Mouse (Mus musculus) intestine, embryonic 15.5 days (tissue): ENCODE data around the gene Grhl1. TPM values are rescaled to one million over a fixed set of nuclear protein-coding genes. Genes with fewer than 3 reads are reported as not detected.
"Not testable (repeated sequence)": the region's sequence is repeated elsewhere in the genome, so short reads cannot be mapped to it uniquely, and the experiment has no call there.

Source experiments
- ATAC-seq: fragments of 200-750 bp; cut with Nextera tagmentation; 2 replicates; pipeline ENCODE4 v1.8.0; 2017; ENCODE audit warnings: moderate TSS enrichment, moderate library complexity
- H3K27ac ChIP-seq: fragments of 300-500 bp; sonication (generic); 2 replicates; pipeline ENCODE4 v1.5.1; 2015; ENCODE audit warnings: mild to moderate bottlenecking, inconsistent platforms
- H3K27me3 ChIP-seq: fragments of 300-500 bp; sonication (generic); replicated peaks from 2 replicates; pipeline ENCODE4 v1.6.1; 2015; ENCODE audit warnings: inconsistent platforms
- H3K36me3 ChIP-seq: fragments of 300-500 bp; sonication (generic); 2 replicates; pipeline ENCODE4 v1.6.1; 2015; ENCODE audit warnings: inconsistent platforms
- H3K4me1 ChIP-seq: fragments of 300-500 bp; sonication (generic); replicated peaks from 2 replicates; pipeline ENCODE4 v1.6.1; 2015; ENCODE audit warnings: inconsistent platforms
- H3K4me2 ChIP-seq: fragments of 300-500 bp; sonication (generic); replicated peaks from 2 replicates; pipeline ENCODE4 v1.6.1; 2015; ENCODE audit warnings: mild to moderate bottlenecking, inconsistent platforms
- H3K4me3 ChIP-seq: fragments of 300-500 bp; sonication (generic); replicated peaks from 2 replicates; pipeline ENCODE4 v1.5.1; 2015; ENCODE audit warnings: inconsistent platforms
- H3K9ac ChIP-seq: fragments of 300-500 bp; sonication (generic); 2 replicates; pipeline ENCODE4 v1.6.1; 2015; ENCODE audit warnings: inconsistent platforms
- H3K9me3 ChIP-seq: fragments of 300-500 bp; sonication (generic); 2 replicates; pipeline ENCODE4 v1.6.1; 2016; ENCODE audit warnings: inconsistent platforms
- WGBS: fragments of 180-500 bp; shearing (Covaris S2); methylation state at CpG from one replicate; pipeline ENCODE4 v1.1.7; 2015; 5-methylcytosine and 5-hydroxymethylcytosine counted together
- polyA plus RNA-seq: library from polyadenylated mRNA; unstranded; fragments of >200 nt; fragmentation: Nextera tagmentation; extraction: Ambion mirVana; gene quantifications from 2 replicates; pipeline ENCODE4 v1.2.1, GENCODE M21; 2015

The Grhl1 gene
- polyA plus RNA-seq, 1 experiment from 2014 or later: 0.83 TPM

- ATAC-seq: peak; percentile 60; the same call in 1 of the 2 replicates
- Histone ChIP-seq H3K9ac (no peak overlapping the region), H3K4me3 (no peak overlapping the region), H3K9me3 (no peaks in the 10 kb centered on the region), H3K36me3 (no peaks in the 10 kb centered on the region), H3K27me3 (no peaks in the 10 kb centered on the region), H3K27ac (no peak overlapping the region), H3K4me2 (no peak overlapping the region), H3K4me1 (no peaks in the 10 kb centered on the region)
- WGBS: 75% methylated on average over 1 of the region's 1 CpGs
Measured at GRCm38 (mm10) chr12:24630220-24630619, 58.1 kb downstream of the Grhl1 start.

DNA sequence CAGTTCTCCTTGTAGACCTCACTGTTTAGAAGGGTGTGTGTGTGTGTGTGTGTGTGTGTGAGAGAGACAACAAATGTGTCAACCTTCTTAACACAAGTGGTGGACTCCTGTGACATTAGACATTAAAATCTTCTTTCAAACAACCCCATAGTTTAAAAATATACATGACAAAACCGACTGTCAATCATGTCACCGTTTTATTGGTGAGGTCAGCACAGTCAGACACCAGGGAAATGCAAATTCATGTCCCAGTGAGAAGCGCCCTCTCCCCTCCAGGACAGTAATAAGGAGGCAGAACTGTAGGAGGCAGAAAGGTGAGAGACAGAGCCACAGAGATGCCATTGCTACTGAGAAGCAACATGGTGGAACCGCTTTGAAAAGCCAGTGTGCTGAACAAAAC is 60.3 kb downstream of the Grhl1 start:
- no peaks in the 10 kb centered on the region for H3K9me3 ChIP-seq
- H3K27me3 ChIP-seq: no peaks in the 10 kb centered on the region
- WGBS: 69% methylated on average over 4 of the region's 4 CpGs
- no peak overlapping the region for H3K27ac ChIP-seq
- no peaks in the 10 kb centered on the region for H3K4me1 ChIP-seq
- no peaks in the 10 kb centered on the region for H3K36me3 ChIP-seq
- no peak overlapping the region for H3K4me2 ChIP-seq
- no peak overlapping the region for H3K9ac ChIP-seq
- no peak overlapping the region for H3K4me3 ChIP-seq
- no peak for ATAC-seq

DNA sequence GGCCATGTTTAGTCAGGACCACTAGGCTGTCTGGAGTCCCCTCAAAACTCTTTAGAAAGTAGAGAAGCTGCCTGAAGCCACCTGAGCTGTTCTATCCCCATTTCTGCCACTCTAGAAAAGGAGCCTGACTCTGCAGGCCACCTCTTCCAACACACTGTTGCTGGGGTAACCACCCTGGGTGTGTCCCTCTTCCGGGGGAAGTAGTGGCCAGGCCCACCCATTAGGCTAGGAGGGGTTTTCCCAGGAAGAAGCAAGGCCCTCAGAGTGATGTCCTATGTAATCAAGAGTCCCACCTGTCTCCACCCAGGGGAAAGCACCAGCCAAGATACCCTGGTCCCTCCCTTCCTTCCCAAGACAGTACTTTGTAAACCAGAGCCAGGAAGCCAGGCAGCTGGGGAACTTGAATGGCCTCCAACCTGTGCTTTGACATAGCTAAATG is 61.7 kb downstream of the Grhl1 start:
- H3K4me3 ChIP-seq: no peak overlapping the region

DNA sequence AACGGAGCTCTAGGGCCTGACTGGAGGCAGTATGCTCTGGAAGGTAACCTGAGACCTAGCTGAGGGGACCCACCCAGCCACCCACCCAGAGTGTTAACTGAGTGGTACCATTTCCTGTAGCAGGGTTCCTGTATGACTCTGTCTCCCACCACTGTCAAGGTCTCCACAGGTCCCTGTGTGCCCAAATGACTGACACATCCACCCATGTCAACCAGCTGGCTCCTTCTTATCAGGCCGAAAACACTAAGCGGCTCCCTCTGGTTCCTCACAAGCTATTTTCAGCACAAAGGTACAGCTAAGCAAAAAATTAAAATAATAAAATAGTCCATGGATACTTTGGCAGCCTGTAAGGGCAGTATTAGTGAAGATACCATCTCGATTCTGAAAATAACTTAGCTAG is 62.1 kb downstream of the Grhl1 start:
- WGBS: 76% methylated on average over 4 of the region's 4 CpGs
- no peak for ATAC-seq
- H3K4me3 ChIP-seq: no peak overlapping the region
- no peaks in the 10 kb centered on the region for H3K9me3 ChIP-seq
- no peaks in the 10 kb centered on the region for H3K36me3 ChIP-seq
- no peaks in the 10 kb centered on the region for H3K27me3 ChIP-seq
- no peaks in the 10 kb centered on the region for H3K4me1 ChIP-seq
- H3K4me2 ChIP-seq: no peak overlapping the region
- H3K9ac ChIP-seq: no peak overlapping the region
- no peak overlapping the region for H3K27ac ChIP-seq

More for the DNA sequence above, 61.7 kb downstream of the Grhl1 start:
- Histone ChIP-seq H3K9ac (no peak overlapping the region), H3K4me1 (no peaks in the 10 kb centered on the region), H3K4me2 (no peak overlapping the region), H3K9me3 (no peaks in the 10 kb centered on the region), H3K36me3 (no peaks in the 10 kb centered on the region), H3K27ac (no peak overlapping the region), H3K27me3 (no peaks in the 10 kb centered on the region)
- WGBS: 62% methylated on average over 1 of the region's 1 CpGs
- no peak for ATAC-seq

DNA sequence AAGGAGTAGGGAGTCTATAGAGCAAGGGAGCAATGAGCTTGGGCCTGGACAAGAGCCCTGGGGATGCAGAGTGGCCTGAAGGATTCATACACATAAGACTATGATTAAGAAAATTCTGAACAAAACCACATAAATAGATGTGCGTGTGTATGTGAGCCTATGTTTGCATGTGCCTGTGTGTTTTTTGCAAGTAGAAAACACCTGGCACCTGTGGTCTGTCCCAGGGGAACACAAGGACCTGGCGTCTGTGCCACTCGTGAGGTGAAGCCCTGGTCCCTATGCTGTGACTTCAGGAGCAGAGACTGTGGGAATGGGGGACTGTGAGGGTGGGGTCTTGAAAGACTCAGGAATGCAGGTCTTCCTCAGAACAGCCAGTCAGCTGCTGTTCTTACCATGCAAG is 62.6 kb downstream of the Grhl1 start:
- Histone ChIP-seq H3K4me2 (no peak overlapping the region), H3K27me3 (no peaks in the 10 kb centered on the region), H3K27ac (no peak overlapping the region), H3K4me3 (no peak overlapping the region), H3K9me3 (no peaks in the 10 kb centered on the region), H3K4me1 (no peaks in the 10 kb centered on the region), H3K36me3 (no peaks in the 10 kb centered on the region), H3K9ac (no peak overlapping the region)
- WGBS: 89% methylated on average over 3 of the region's 3 CpGs
- no peak for ATAC-seq

- not testable (repeated sequence) for H3K4me1 ChIP-seq, H3K36me3 ChIP-seq, H3K4me2 ChIP-seq, ATAC-seq, H3K27me3 ChIP-seq, H3K9me3 ChIP-seq, H3K9ac ChIP-seq, H3K27ac ChIP-seq, H3K4me3 ChIP-seq
- WGBS: 96% methylated on average over 10 of the region's 10 CpGs
Measured at GRCm38 (mm10) chr12:24638787-24639186, 66.7 kb downstream of the Grhl1 start.

GRCm38 (mm10) chr12:24642370-24642802 is 70.3 kb downstream of the Grhl1 start:
- WGBS: 75% methylated on average over 4 of the region's 4 CpGs
- Histone ChIP-seq H3K9ac (no peak overlapping the region), H3K4me3 (no peak overlapping the region), H3K36me3 (no peaks in the 10 kb centered on the region), H3K9me3 (no peaks in the 10 kb centered on the region), H3K27ac (no peak overlapping the region), H3K4me1 (no peaks in the 10 kb centered on the region), H3K4me2 (no peak overlapping the region), H3K27me3 (no peaks in the 10 kb centered on the region)
- no peak for ATAC-seq

DNA sequence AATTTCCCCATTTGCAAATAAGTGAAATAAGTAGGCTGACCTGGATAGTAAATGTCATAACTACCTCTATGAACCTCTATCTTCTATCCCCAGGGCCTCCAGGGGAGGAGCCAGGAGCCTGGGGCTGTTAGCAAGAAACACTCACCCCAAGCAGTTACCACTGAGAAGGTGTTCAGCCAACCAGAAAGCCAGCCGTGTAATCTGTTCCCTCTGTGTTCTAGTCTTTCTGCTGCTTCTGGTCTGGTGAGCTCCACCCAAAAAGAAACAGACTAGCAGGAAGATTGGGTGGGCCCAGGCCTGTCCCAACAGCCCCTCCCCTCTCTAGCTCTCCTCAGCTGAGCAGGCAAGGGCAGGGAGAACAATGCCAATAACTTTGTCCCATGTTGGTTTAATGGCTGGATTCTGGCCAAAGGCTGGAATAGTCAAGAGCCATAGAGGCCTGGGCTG is 72.1 kb downstream of the Grhl1 start:
- Histone ChIP-seq H3K9ac (no peak overlapping the region), H3K36me3 (no peaks in the 10 kb centered on the region), H3K4me2 (no peak overlapping the region), H3K27me3 (no peaks in the 10 kb centered on the region), H3K9me3 (no peaks in the 10 kb centered on the region), H3K4me1 (no peaks in the 10 kb centered on the region), H3K4me3 (no peak overlapping the region), H3K27ac (no peak overlapping the region)
- 48% methylated on average over 1 of the region's 1 CpGs for WGBS
- peak; percentile 38; the same call in 1 of the 2 replicates for ATAC-seq

DNA sequence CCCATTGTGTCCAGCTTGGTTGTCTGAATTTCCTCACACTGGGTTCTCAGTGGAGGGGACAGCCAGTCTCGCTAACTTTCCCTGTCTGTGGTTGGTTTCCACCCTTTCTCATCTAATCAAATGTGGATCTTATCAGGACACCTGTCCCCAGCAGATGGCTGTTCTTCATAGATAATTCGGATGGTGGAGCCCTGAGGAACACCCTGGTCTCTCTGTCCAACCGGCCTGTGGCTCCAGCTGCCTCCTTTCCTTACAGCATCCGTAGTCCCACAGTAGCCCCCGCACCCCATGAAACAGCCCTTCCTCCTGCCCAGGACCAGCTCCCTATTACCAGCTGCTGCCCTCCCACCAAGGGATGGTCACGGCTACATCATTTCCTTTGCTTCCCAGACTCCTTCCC is 73.8 kb downstream of the Grhl1 start:
- no peak overlapping the region for H3K4me2 ChIP-seq
- H3K9me3 ChIP-seq: no peaks in the 10 kb centered on the region
- H3K4me3 ChIP-seq: no peak overlapping the region
- no peak overlapping the region for H3K27ac ChIP-seq
- peaks cover 7% of the 10 kb centered on the region; the same call in 1 of the 2 replicates for H3K4me1 ChIP-seq
- no peaks in the 10 kb centered on the region for H3K27me3 ChIP-seq
- no peaks in the 10 kb centered on the region for H3K36me3 ChIP-seq
- no peak overlapping the region for H3K9ac ChIP-seq
- 74% methylated on average over 6 of the region's 6 CpGs for WGBS
- no peak for ATAC-seq

DNA sequence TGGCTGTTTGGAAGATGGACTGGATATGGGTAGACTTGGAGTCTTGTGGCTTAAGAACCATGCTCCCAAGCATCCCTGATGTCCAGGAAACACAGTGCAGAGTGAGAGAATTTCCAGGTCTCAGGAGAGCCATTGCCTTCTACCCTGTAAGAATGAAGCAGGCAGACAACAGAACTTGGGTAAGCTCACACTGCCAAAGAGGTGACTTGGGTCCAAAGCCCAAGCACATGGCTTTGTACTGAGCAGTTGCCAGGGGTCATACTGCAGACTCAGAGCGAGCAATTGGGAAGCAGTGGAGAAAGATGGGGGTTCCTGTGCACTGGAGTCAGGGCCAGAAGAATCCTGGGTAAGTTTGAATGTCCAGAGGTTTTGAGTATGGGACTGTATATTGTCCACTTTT is 76.0 kb downstream of the Grhl1 start:
- WGBS: 77% methylated on average over 1 of the region's 1 CpGs
- Histone ChIP-seq H3K36me3 (no peaks in the 10 kb centered on the region), H3K4me2 (no peak overlapping the region), H3K9me3 (no peaks in the 10 kb centered on the region), H3K27me3 (no peaks in the 10 kb centered on the region), H3K9ac (no peak overlapping the region), H3K27ac (no peak overlapping the region), H3K4me3 (no peak overlapping the region), H3K4me1 (peaks cover 15% of the 10 kb centered on the region; the same call in 1 of the 2 replicates)
- no peak for ATAC-seq

DNA sequence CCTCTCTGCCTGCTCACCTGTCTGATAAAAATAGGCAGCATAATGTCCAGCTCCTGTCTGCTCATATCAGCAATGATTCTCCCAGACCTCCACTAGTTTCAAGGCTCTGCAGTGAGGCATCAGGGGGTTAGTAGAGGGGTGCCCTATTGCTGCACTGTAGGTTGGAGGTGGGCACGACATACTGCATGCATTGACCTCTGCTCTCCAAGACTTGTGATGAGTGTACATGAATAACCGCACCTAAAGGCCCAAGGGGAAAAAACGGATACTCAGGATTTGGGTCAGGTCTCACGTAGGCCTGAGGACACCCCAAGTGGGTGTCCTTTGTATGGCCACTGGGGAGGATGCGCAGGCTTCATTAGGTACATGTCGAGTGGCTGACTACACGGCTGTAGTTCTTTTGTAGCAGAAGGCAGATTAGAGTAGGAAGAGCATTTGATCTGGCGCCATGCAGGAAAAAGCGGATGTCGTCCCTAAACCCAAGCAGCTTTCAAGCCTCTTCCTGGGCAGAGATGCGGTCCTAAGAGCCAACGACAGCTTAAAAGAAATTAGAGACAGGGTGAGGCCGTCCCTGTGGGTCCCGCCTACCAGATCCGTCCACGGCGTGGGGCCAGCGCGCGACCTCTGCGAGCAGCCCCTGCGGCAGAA is 78.5 kb downstream of the Grhl1 start:
- Histone ChIP-seq H3K4me3 (peak overlapping the region; percentile 70), H3K27me3 (no peaks in the 10 kb centered on the region), H3K9ac (peak overlapping the region; percentile 42), H3K36me3 (peaks cover 15% of the 10 kb centered on the region), H3K4me1 (peaks cover 15% of the 10 kb centered on the region; the same call in 1 of the 2 replicates), H3K4me2 (peak overlapping the region; percentile 70), H3K9me3 (no peaks in the 10 kb centered on the region), H3K27ac (peak overlapping the region; percentile 86)
- ATAC-seq: no peak; the same call in none of the 2 replicates
- WGBS: 6% methylated on average over 22 of the region's 22 CpGs

DNA sequence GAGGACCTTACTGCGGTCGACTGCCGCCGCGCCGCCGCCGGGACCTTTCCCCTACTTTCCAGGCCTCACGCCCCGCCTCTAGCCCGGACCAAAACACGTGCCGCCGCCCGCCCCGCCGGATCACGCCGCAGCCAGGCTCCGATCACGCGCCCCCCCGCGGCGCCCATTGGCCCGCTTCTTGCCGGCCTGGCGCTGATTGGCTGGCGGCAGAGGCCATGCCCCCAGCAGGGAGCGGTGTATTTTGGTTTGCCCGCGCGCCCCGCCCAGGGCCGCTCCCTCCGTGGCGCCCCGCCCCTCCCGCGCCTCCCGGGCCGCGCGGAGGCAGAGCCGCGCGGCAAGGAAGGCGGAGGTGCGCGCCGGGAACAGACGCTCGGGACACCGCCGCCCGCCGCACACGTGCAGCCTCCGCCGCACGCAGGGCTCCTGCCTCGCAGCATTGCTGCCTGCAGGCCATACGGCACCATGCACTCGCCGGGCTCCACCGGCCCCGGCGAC is 79.0 kb downstream of the Grhl1 start, which contains the start of gene Klf11:
Gene Klf11 (plus strand): TSS at position 212 of the 495 bp plus-strand sequence.
- Histone ChIP-seq H3K9ac (peak within 1 kb of the TSS; percentile 80), H3K4me3 (peak within 1 kb of the TSS; percentile 70), H3K4me2 (peak within 1 kb of the TSS; percentile 70), H3K36me3 (peaks cover 21% of the 10 kb centered on the region), H3K27ac (peak within 1 kb of the TSS; percentile 86), H3K9me3 (no peaks in the 10 kb centered on the region), H3K27me3 (no peaks in the 10 kb centered on the region), H3K4me1 (peaks cover 15% of the 10 kb centered on the region; the same call in 1 of the 2 replicates)
- under 1% methylated on average over 61 of the region's 68 CpGs for WGBS
- peak; percentile 94 for ATAC-seq
